Mouse (Mus musculus) CH12.LX (cell line): ENCODE results near the gene Tmem53. TPM values are rescaled to one million over a fixed set of nuclear protein-coding genes. Genes with fewer than 3 reads are reported as not detected.
"Not testable (repeated sequence)": the region's sequence is repeated elsewhere in the genome, so short reads cannot be mapped to it uniquely, and the experiment has no call there.

Source experiments
- DNase-seq: peaks from one replicate; pipeline ENCODE4 v3.0.0-alpha.2; 2013; ENCODE audit errors: extremely low read depth
- H3K27ac ChIP-seq: 2 replicates; pipeline ENCODE4 v1.5.1; 2012; ENCODE audit warnings: low read depth, mild to moderate bottlenecking, control low read depth, moderate library complexity; ENCODE audit not compliant: insufficient read depth
- H3K27me3 ChIP-seq: replicated peaks from 2 replicates; pipeline ENCODE3; 2012; ENCODE audit warnings: inconsistent platforms
- H3K36me3 ChIP-seq, 2 experiments: replicated peaks in 1 of 2; 2 replicates each; pipeline versions ENCODE3 to v1.6.1; 2012; ENCODE audit warnings: inconsistent platforms in 1 of 2, low read length in 1 of 2, mild to moderate bottlenecking in 1 of 2, mixed read lengths in 1 of 2, moderate library complexity in 1 of 2; ENCODE audit not compliant: control insufficient read depth in 1 of 2, insufficient read depth in 1 of 2
- H3K4me1 ChIP-seq, 2 experiments: 2 replicates each; pipeline ENCODE4 v1.6.1; 2012; ENCODE audit warnings: inconsistent platforms in 1 of 2, moderate library complexity in 1 of 2; ENCODE audit not compliant: insufficient read depth in 2 of 2, control insufficient read depth in 1 of 2
- H3K4me2 ChIP-seq: 2 replicates; pipeline ENCODE4 v1.6.1; 2012; ENCODE audit warnings: low read depth, mild to moderate bottlenecking, control low read depth; ENCODE audit not compliant: poor library complexity, insufficient read depth, severe bottlenecking
- H3K4me3 ChIP-seq, 3 experiments: fragments of 150-350 bp in 1 of 3; sonication (generic) in 1 of 3; replicated peaks in 1 of 3; 2 replicates each; pipeline versions ENCODE3 to v1.5.1; 2011 to 2012; ENCODE audit warnings: low read depth in 2 of 3, low read length in 2 of 3, mild to moderate bottlenecking in 2 of 3, moderate library complexity in 2 of 3, control low read depth in 1 of 3, improper control_type of control experiment in 1 of 3, inconsistent platforms in 1 of 3, mixed read lengths in 1 of 3; ENCODE audit not compliant: poor library complexity in 1 of 3
- H3K79me2 ChIP-seq: replicated peaks from 2 replicates; pipeline ENCODE4 v1.6.1; 2012; ENCODE audit warnings: mild to moderate bottlenecking, moderate library complexity; ENCODE audit not compliant: control insufficient read depth, poor library complexity, insufficient read depth, severe bottlenecking; ENCODE audit errors: extremely low read depth
- H3K9ac ChIP-seq: 2 replicates; pipeline ENCODE4 v1.6.1; 2012; ENCODE audit warnings: low read depth, mild to moderate bottlenecking, control low read depth, moderate library complexity; ENCODE audit not compliant: insufficient read depth
- H3K9me3 ChIP-seq: replicated peaks from 2 replicates; pipeline ENCODE3; 2012; ENCODE audit warnings: low read length, inconsistent platforms, mixed read lengths
- CHD2 ChIP-seq: IDR thresholded peaks from 2 replicates; pipeline ENCODE4 v1.6.1; 2011; ENCODE audit warnings: low read length, improper control_type of control experiment
- CTCF ChIP-seq, 2 experiments: IDR thresholded peaks in 1 of 2; conservative IDR thresholded peaks in 1 of 2; 2 replicates each; pipeline ENCODE4 v1.5.1; 2011 to 2012; ENCODE audit warnings: low read depth in 2 of 2, low read length in 2 of 2, improper control_type of control experiment in 1 of 2, inconsistent platforms in 1 of 2, mild to moderate bottlenecking in 1 of 2, moderate library complexity in 1 of 2
- E2F4 ChIP-seq: IDR thresholded peaks from 2 replicates; pipeline ENCODE4 v1.6.1; 2011; ENCODE audit warnings: low read depth, low read length, improper control_type of control experiment; ENCODE audit not compliant: insufficient replicate concordance
- HCFC1 ChIP-seq: IDR thresholded peaks from 2 replicates; pipeline ENCODE4 v1.6.1; 2012; ENCODE audit warnings: low read depth, mild to moderate bottlenecking, inconsistent platforms, low read length, improper control_type of control experiment
- MAX ChIP-seq: IDR thresholded peaks from 2 replicates; pipeline ENCODE4 v1.6.1; 2011; ENCODE audit warnings: low read length, improper control_type of control experiment
- MXI1 ChIP-seq: IDR thresholded peaks from 2 replicates; pipeline ENCODE4 v1.6.1; 2011; ENCODE audit warnings: mild to moderate bottlenecking, low read depth, low read length, improper control_type of control experiment
- MYC ChIP-seq: IDR thresholded peaks from 2 replicates; pipeline ENCODE4 v1.6.1; 2011; ENCODE audit warnings: low read depth, mild to moderate bottlenecking, improper control_type of control experiment, low read length
- NRF1 ChIP-seq: IDR thresholded peaks from 2 replicates; pipeline ENCODE4 v1.6.1; 2014; ENCODE audit warnings: low read depth, mild to moderate bottlenecking, inconsistent platforms, low read length, improper control_type of control experiment, moderate library complexity
- POLR2A ChIP-seq: IDR thresholded peaks from 2 replicates; pipeline ENCODE4 v1.6.1; 2011; ENCODE audit warnings: low read depth, mild to moderate bottlenecking, improper control_type of control experiment, low read length
- POLR2AphosphoS2 ChIP-seq: IDR thresholded peaks from 2 replicates; pipeline ENCODE4 v1.6.1; 2011; ENCODE audit warnings: low read depth, low read length, improper control_type of control experiment
- RAD21 ChIP-seq: IDR thresholded peaks from 2 replicates; pipeline ENCODE4 v1.6.1; 2011; ENCODE audit warnings: low read depth, mild to moderate bottlenecking, low read length, improper control_type of control experiment, moderate library complexity
- SMC3 ChIP-seq: IDR thresholded peaks from 2 replicates; pipeline ENCODE4 v1.6.1; 2011; ENCODE audit warnings: low read depth, low read length, improper control_type of control experiment
- TCF12 ChIP-seq: IDR thresholded peaks from 2 replicates; pipeline ENCODE4 v1.6.1; 2014; ENCODE audit warnings: low read depth, mild to moderate bottlenecking, inconsistent platforms, low read length, improper control_type of control experiment
- dilution Hi-C: fragments of 300-500 bp; cut with MboI; formaldehyde crosslinking; loops from 2 replicates; pipeline ENCODE4 v1.14.3; 2020; ENCODE audit warnings: low sequenced_read_pairs; ENCODE audit not compliant: extremely low pct_unique_long_range_greater_than_20kb, extremely low pct_ligation_motif_present
- in situ Hi-C: fragments of 300-500 bp; cut with MboI; formaldehyde crosslinking; loops from 3 replicates; pipeline ENCODE4 v1.14.3; 2019; ENCODE audit warnings: low sequenced_read_pairs, low pct_ligation_motif_present, low pct_unique_long_range_greater_than_20kb, mixed read lengths
- polyA plus RNA-seq: library from polyadenylated mRNA; unstranded; fragments of >175 nt; gene quantifications from 2 replicates; pipeline ENCODE4 v1.2.1, GENCODE M21; 2012; ENCODE audit warnings: low read depth; ENCODE audit not compliant: insufficient read length
- total RNA-seq, 2 experiments: library from RNA; depleted of rRNA; stranded (reverse); fragments of 300-350 nt in 1 of 2; fragments of >200 nt in 1 of 2; gene quantifications; 2 replicates each; pipeline ENCODE4 v1.2.3; 2012 to 2014

Gene Tmem53
- total and polyA plus RNA-seq, 3 experiments: 1.1 to 1.4 (median 1.2) TPM

GRCm38 (mm10) chr4:117254017-117254627 lies 2.4 kb downstream of the Tmem53 start:
- Histone ChIP-seq H3K36me3 (no peaks in the 10 kb centered on the region), H3K9ac (no peak overlapping the region), H3K4me2 (no peak overlapping the region), H3K79me2 (no peaks in the 10 kb centered on the region), H3K27ac (no peak overlapping the region)
- in situ Hi-C loops: no loop called here
- no peak for TF ChIP-seq E2F4
- TF ChIP-seq HCFC1: no peak
- TF ChIP-seq CHD2: no peak
- TF ChIP-seq MAX: no peak
- no peak for TF ChIP-seq MYC
- TF ChIP-seq MXI1: no peak
- TF ChIP-seq NRF1: no peak
- no peak for TF ChIP-seq POLR2AphosphoS2
- TF ChIP-seq POLR2A: no peak
- no peak for TF ChIP-seq TCF12
- no peak for TF ChIP-seq RAD21
- no peak for TF ChIP-seq SMC3
- TF ChIP-seq, all 38 proteins: peak for 0
- no peak for DNase-seq
- dilution Hi-C loops: no loop called here
- H3K9me3 ChIP-seq: no peaks in the 10 kb centered on the region
- H3K4me1 ChIP-seq: peaks cover 5 to 39% of the 10 kb centered on the region in 2 experiments
- H3K27me3 ChIP-seq: peaks cover 5% of the 10 kb centered on the region
- no peak overlapping the region for H3K4me3 ChIP-seq

DNA sequence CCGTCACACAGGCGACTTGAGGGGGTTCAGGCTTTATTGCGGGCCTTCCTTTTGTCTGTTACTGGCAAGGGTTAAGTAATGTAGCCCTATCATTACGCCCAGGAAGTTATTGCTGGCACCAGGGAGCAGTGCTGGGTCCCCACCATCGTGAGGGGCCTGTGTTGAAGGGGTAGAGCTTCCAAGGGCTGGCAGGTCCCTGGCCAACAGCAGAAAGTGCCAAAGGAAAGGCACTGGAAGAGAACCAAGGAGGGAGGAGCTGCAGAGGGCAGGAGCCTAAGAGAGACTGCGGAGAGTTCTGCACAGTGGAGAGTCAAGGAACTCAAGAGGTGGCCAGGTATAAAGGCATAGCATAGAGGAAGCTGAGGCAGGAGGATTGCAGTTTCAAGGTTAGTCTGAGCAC lies 2.9 kb downstream of the Tmem53 start:
- Histone ChIP-seq H3K4me1 (peaks cover 5 to 43% of the 10 kb centered on the region in 2 experiments), H3K9ac (no peak overlapping the region), H3K79me2 (no peaks in the 10 kb centered on the region), H3K9me3 (no peaks in the 10 kb centered on the region), H3K4me2 (no peak overlapping the region), H3K4me3 (no peak overlapping the region), H3K36me3 (no peaks in the 10 kb centered on the region), H3K27ac (no peak overlapping the region), H3K27me3 (peaks cover 5% of the 10 kb centered on the region)
- TF ChIP-seq E2F4: no peak
- dilution Hi-C loops (no loop called here), in situ Hi-C loops (loop anchor here (5.0 kb wide), 1 partner anchor 37 kb away; no protein-coding TSS in a partner anchor)
- DNase-seq: no peak

DNA sequence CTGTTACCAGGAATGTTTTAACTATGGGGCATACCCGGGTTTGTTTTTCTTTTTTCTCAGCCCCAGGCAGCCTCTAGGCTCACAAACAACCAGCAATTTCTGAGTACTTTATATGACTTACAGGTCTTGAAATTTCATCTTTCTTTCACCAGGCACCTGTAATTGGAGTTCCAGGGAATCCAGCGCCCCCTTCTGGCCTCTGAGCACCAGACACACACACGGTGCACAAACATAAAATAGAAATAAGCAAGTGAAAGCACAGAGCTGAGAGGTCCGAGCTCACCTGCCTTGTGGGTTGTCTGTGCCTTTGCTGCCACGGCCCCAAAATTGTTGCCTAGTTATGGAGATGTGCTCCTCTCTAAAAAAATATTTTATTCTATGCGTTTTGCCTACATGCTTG lies 8.2 kb downstream of the Tmem53 start:
- H3K79me2 ChIP-seq, H3K36me3 ChIP-seq, H3K9me3 ChIP-seq, H3K9ac ChIP-seq, dilution Hi-C loops, DNase-seq, H3K4me3 ChIP-seq, H3K4me2 ChIP-seq, H3K27ac ChIP-seq, H3K27me3 ChIP-seq: not testable (repeated sequence)
- peaks cover 8 to 10% of the 10 kb centered on the region in 2 experiments for H3K4me1 ChIP-seq
- in situ Hi-C loops: loop anchor here (5.0 kb wide), 1 partner anchor 43 kb away; no protein-coding TSS in a partner anchor
- TF ChIP-seq CTCF (conservative IDR thresholded peaks at IDR 0.05 in 1 of 2, IDR thresholded peaks at IDR 0.05 in 1 of 2; ENCODE audit: low read depth in 2 of 2, low read length in 2 of 2): peak in 1 of 2 experiments; percentile 38; a peak in 2 of 4 replicates
